Mouse (Mus musculus): ENCODE measurements around the gene Trim62. TPM values are rescaled to one million over a fixed set of nuclear protein-coding genes. Genes with fewer than 3 reads are reported as not detected.
A peak's percentile ranks its signal among the peaks of the same experiment; 100 is the strongest.

Gene Trim62
- polyA plus RNA-seq, 1 experiment from 2014 or later = 2.6 TPM

- H3K36me3 ChIP-seq (ENCODE audit: control insufficient read depth, insufficient read depth, low read length) = no peaks in the 10 kb centered on the region
- H3K27ac ChIP-seq (replicated peaks) = no peak overlapping the region
- WGBS = 32% methylated on average over 6 of the region's 6 CpGs
- H3K4me1 ChIP-seq (replicated peaks; ENCODE audit: control insufficient read depth, insufficient read depth) = no peaks in the 10 kb centered on the region
- no peak overlapping the region for H3K4me2 ChIP-seq (replicated peaks; ENCODE audit: low read depth)
- ATAC-seq (ENCODE audit: low FRiP score, low TSS enrichment) (no peak; the same call in 1 of the 2 replicates), DNase-seq (ENCODE audit: low spot score) (peak; percentile 51)
- TF ChIP-seq EP300 (optimal IDR thresholded peaks at IDR 0.05) = no peak
- TF ChIP-seq CTCF (IDR thresholded peaks at IDR 0.05; ENCODE audit: low read depth) = peak; percentile 79
- H3K9me3 ChIP-seq (ENCODE audit: control insufficient read depth, low read length) = no peaks in the 10 kb centered on the region
- no peak overlapping the region for H3K4me3 ChIP-seq (ENCODE audit: low read depth, low read length)
- H3K9ac ChIP-seq (ENCODE audit: low read length) = no peak overlapping the region
- H3K27me3 ChIP-seq (ENCODE audit: control insufficient read depth, insufficient read depth, low read length) = no peaks in the 10 kb centered on the region; the same call in 1 of the 2 replicates
These were observed 64.8 kb downstream of the Trim62 start for GRCm38 (mm10) chr4:128948137-128948674.

GRCm38 (mm10) chr4:128949470-128950005, 66.2 kb downstream of the Trim62 start:
- H3K4me3 ChIP-seq (ENCODE audit: low read depth, low read length) = no peak overlapping the region
- TF ChIP-seq EP300 (optimal IDR thresholded peaks at IDR 0.05) = no peak
- no peak for TF ChIP-seq CTCF (IDR thresholded peaks at IDR 0.05; ENCODE audit: low read depth)
- peak; percentile 40 for ATAC-seq (ENCODE audit: low FRiP score, low TSS enrichment)
- no peaks in the 10 kb centered on the region for H3K9me3 ChIP-seq (ENCODE audit: control insufficient read depth, low read length)
- no peaks in the 10 kb centered on the region for H3K4me1 ChIP-seq (replicated peaks; ENCODE audit: control insufficient read depth, insufficient read depth)
- no peaks in the 10 kb centered on the region for H3K36me3 ChIP-seq (ENCODE audit: control insufficient read depth, insufficient read depth, low read length)
- WGBS = 38% methylated on average over 15 of the region's 15 CpGs
- DNase-seq (ENCODE audit: low spot score) = peak; percentile 72
- no peaks in the 10 kb centered on the region; the same call in 1 of the 2 replicates for H3K27me3 ChIP-seq (ENCODE audit: control insufficient read depth, insufficient read depth, low read length)
- H3K4me2 ChIP-seq (replicated peaks; ENCODE audit: low read depth) = no peak overlapping the region
- H3K9ac ChIP-seq (ENCODE audit: low read length) = no peak overlapping the region
- H3K27ac ChIP-seq (replicated peaks) = no peak overlapping the region

- 0 out of 2 replicates have a peak, but pooled peaks have one; percentile 15 for ATAC-seq (ENCODE audit: low FRiP score, low TSS enrichment)
- Histone ChIP-seq H3K27ac (replicated peaks) (no peak overlapping the region), H3K4me3 (ENCODE audit: low read depth, low read length) (no peak overlapping the region), H3K27me3 (ENCODE audit: control insufficient read depth, insufficient read depth, low read length) (no peaks in the 10 kb centered on the region; the same call in 1 of the 2 replicates), H3K36me3 (ENCODE audit: control insufficient read depth, insufficient read depth, low read length) (no peaks in the 10 kb centered on the region), H3K9ac (ENCODE audit: low read length) (no peak overlapping the region), H3K4me2 (replicated peaks; ENCODE audit: low read depth) (no peak overlapping the region), H3K9me3 (ENCODE audit: control insufficient read depth, low read length) (no peaks in the 10 kb centered on the region), H3K4me1 (replicated peaks; ENCODE audit: control insufficient read depth, insufficient read depth) (no peaks in the 10 kb centered on the region)
- DNase-seq (ENCODE audit: low spot score) = no peak
- TF ChIP-seq EP300 (optimal IDR thresholded peaks at IDR 0.05) (no peak), CTCF (IDR thresholded peaks at IDR 0.05; ENCODE audit: low read depth) (no peak)
- 75% methylated on average over 5 of the region's 5 CpGs for WGBS
These were observed 67.1 kb downstream of the Trim62 start for GRCm38 (mm10) chr4:128950461-128950860.

- no peak overlapping the region for H3K4me3 ChIP-seq (ENCODE audit: low read depth, low read length)
- H3K4me2 ChIP-seq (replicated peaks; ENCODE audit: low read depth) = no peak overlapping the region
- WGBS = 86% methylated on average over 5 of the region's 5 CpGs
- H3K9ac ChIP-seq (ENCODE audit: low read length) = no peak overlapping the region
- DNase-seq (ENCODE audit: low spot score) (no peak), ATAC-seq (ENCODE audit: low FRiP score, low TSS enrichment) (no peak)
- TF ChIP-seq EP300 (optimal IDR thresholded peaks at IDR 0.05) (no peak), CTCF (IDR thresholded peaks at IDR 0.05; ENCODE audit: low read depth) (no peak)
- no peaks in the 10 kb centered on the region for H3K9me3 ChIP-seq (ENCODE audit: control insufficient read depth, low read length)
- H3K4me1 ChIP-seq (replicated peaks; ENCODE audit: control insufficient read depth, insufficient read depth) = no peaks in the 10 kb centered on the region
- no peaks in the 10 kb centered on the region; the same call in 1 of the 2 replicates for H3K27me3 ChIP-seq (ENCODE audit: control insufficient read depth, insufficient read depth, low read length)
- H3K27ac ChIP-seq (replicated peaks) = no peak overlapping the region
- H3K36me3 ChIP-seq (ENCODE audit: control insufficient read depth, insufficient read depth, low read length) = no peaks in the 10 kb centered on the region
These were observed 70.5 kb downstream of the Trim62 start for GRCm38 (mm10) chr4:128953851-128954250.

DNA sequence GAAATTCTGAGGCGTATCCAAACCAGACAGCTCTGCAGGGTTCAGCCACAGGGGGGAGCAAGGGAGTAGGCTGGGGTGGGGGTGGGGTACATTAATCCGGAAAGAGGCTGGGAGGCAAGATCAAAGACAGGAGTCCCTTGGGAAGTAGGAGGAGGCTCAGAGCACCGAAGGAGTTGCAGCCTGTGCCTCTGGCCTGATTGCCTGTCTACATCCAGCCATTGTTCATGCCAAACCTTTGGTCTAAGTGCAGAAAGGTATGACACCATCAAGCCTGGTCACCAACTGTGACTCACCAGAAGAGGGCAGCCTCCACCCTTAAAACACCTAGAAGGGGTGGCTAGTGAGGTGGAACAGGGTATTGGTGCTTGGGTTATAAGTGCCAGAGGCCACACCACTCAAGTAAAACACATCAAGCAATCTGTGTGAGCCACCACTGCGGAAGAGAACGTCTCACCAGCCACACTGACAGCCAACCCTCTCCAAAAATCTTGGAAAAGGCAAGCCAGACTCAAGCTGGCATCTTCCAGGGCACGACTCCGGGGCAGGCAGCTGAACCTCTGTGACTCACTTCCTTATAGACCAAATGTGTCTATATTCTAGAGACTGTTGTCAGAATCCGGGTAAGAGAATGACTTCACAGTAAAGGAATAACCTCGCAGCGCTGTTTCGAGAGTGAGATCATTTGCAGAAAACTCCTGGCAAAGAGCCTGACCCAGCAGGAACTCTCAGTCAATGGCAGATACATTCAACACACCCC, 74.0 kb downstream of the Trim62 start:
- WGBS = 29% methylated on average over 11 of the region's 11 CpGs
- Histone ChIP-seq H3K9me3 (ENCODE audit: control insufficient read depth, low read length) (no peaks in the 10 kb centered on the region), H3K4me3 (ENCODE audit: low read depth, low read length) (no peak overlapping the region), H3K4me1 (replicated peaks; ENCODE audit: control insufficient read depth, insufficient read depth) (no peaks in the 10 kb centered on the region), H3K27ac (replicated peaks) (peak overlapping the region; percentile 70), H3K9ac (ENCODE audit: low read length) (no peak overlapping the region), H3K36me3 (ENCODE audit: control insufficient read depth, insufficient read depth, low read length) (no peaks in the 10 kb centered on the region), H3K27me3 (ENCODE audit: control insufficient read depth, insufficient read depth, low read length) (no peaks in the 10 kb centered on the region), H3K4me2 (replicated peaks; ENCODE audit: low read depth) (no peak overlapping the region)
- peak; percentile 76 for DNase-seq (ENCODE audit: low spot score)
- peak; percentile 79 for TF ChIP-seq CTCF (IDR thresholded peaks at IDR 0.05; ENCODE audit: low read depth)
- no peak for TF ChIP-seq EP300 (optimal IDR thresholded peaks at IDR 0.05)
- ATAC-seq (ENCODE audit: low FRiP score, low TSS enrichment) = peak; percentile 82

- no peak for DNase-seq (ENCODE audit: low spot score)
- H3K36me3 ChIP-seq (ENCODE audit: control insufficient read depth, insufficient read depth, low read length) = no peaks in the 10 kb centered on the region
- H3K27ac ChIP-seq (replicated peaks) = peak overlapping the region; percentile 45; the same call in 1 of the 2 replicates
- H3K4me2 ChIP-seq (replicated peaks; ENCODE audit: low read depth) = no peak overlapping the region
- no peak for ATAC-seq (ENCODE audit: low FRiP score, low TSS enrichment)
- H3K9ac ChIP-seq (ENCODE audit: low read length) = no peak overlapping the region
- no peak overlapping the region for H3K4me3 ChIP-seq (ENCODE audit: low read depth, low read length)
- H3K4me1 ChIP-seq (replicated peaks; ENCODE audit: control insufficient read depth, insufficient read depth) = no peaks in the 10 kb centered on the region
- TF ChIP-seq EP300 (optimal IDR thresholded peaks at IDR 0.05) = no peak
- no peak for TF ChIP-seq CTCF (IDR thresholded peaks at IDR 0.05; ENCODE audit: low read depth)
- H3K9me3 ChIP-seq (ENCODE audit: control insufficient read depth, low read length) = no peaks in the 10 kb centered on the region
- H3K27me3 ChIP-seq (ENCODE audit: control insufficient read depth, insufficient read depth, low read length) = no peaks in the 10 kb centered on the region
- WGBS = 67% methylated on average over 11 of the region's 11 CpGs
These were observed 74.8 kb downstream of the Trim62 start for GRCm38 (mm10) chr4:128958156-128958555.
